Mouse (Mus musculus) midbrain, postnatal 0 days (tissue): ENCODE measurements around the gene Olfr1360. TPM values are rescaled to one million over a fixed set of nuclear protein-coding genes. Genes with fewer than 3 reads are reported as not detected.
A peak's percentile ranks its signal among the peaks of the same experiment; 100 is the strongest.

Source experiments
- ATAC-seq: fragments of 200-750 bp; cut with Nextera tagmentation; 2 replicates; pipeline ENCODE4 v1.8.0; 2017; ENCODE audit warnings: moderate number of reproducible peaks, mild to moderate bottlenecking, moderate TSS enrichment, moderate library complexity; ENCODE audit not compliant: low FRiP score
- DNase-seq: peaks from one replicate; pipeline ENCODE4 v3.0.0-alpha.2; 2015; ENCODE audit warnings: low spot score
- H3K27ac ChIP-seq: fragments of 300-500 bp; sonication (generic); 2 replicates; pipeline ENCODE4 v1.5.1; 2014; ENCODE audit warnings: low read depth, mild to moderate bottlenecking, low read length, mixed read lengths
- H3K27me3 ChIP-seq: fragments of 300-500 bp; sonication (generic); 2 replicates; pipeline ENCODE4 v1.6.1; 2014; ENCODE audit warnings: low read length, control low read depth, mixed read lengths; ENCODE audit not compliant: insufficient read depth
- H3K36me3 ChIP-seq: fragments of 300-500 bp; sonication (generic); 2 replicates; pipeline ENCODE4 v1.6.1; 2014; ENCODE audit warnings: low read length, control low read depth, mixed read lengths; ENCODE audit not compliant: insufficient read depth
- H3K4me1 ChIP-seq: fragments of 300-500 bp; sonication (generic); 2 replicates; pipeline ENCODE4 v1.6.1; 2014; ENCODE audit warnings: mild to moderate bottlenecking, control low read depth, antibody characterized with exemption, low read length, mixed read lengths; ENCODE audit not compliant: insufficient read depth
- H3K4me2 ChIP-seq: fragments of 300-500 bp; sonication (generic); 2 replicates; pipeline ENCODE4 v1.6.1; 2014; ENCODE audit warnings: low read depth, mild to moderate bottlenecking, low read length, mixed read lengths; ENCODE audit not compliant: poor library complexity, severe bottlenecking
- H3K4me3 ChIP-seq: fragments of 300-500 bp; sonication (generic); 2 replicates; pipeline ENCODE4 v1.5.1; 2014; ENCODE audit warnings: low read depth, mild to moderate bottlenecking, low read length, moderate library complexity
- H3K9ac ChIP-seq: fragments of 300-500 bp; sonication (generic); replicated peaks from 2 replicates; pipeline ENCODE4 v1.6.1; 2014; ENCODE audit warnings: mild to moderate bottlenecking, low read length, moderate library complexity, mixed read lengths; ENCODE audit not compliant: poor library complexity, severe bottlenecking
- H3K9me3 ChIP-seq: fragments of 300-500 bp; sonication (generic); 2 replicates; pipeline ENCODE4 v1.6.1; 2016; ENCODE audit warnings: low read length, control low read depth
- CTCF ChIP-seq: IDR thresholded peaks from 2 replicates; pipeline ENCODE4 v1.5.1; 2016; ENCODE audit warnings: antibody characterized with exemption, mild to moderate bottlenecking
- WGBS: fragments of 180-500 bp; shearing (Covaris S2); extraction: QIAGEN DNeasy Blood & Tissue Kit; methylation state at CpG from one replicate; pipeline ENCODE4 v1.1.7; 2014; 5-methylcytosine and 5-hydroxymethylcytosine counted together
- polyA plus RNA-seq: library from polyadenylated mRNA; unstranded; fragments of >200 nt; fragmentation: Nextera tagmentation; extraction: Ambion mirVana; gene quantifications from 2 replicates; pipeline ENCODE4 v1.2.1, GENCODE M21; 2015
- total RNA-seq: library from RNA; depleted of rRNA; stranded (reverse); fragments of >200 nt; gene quantifications from 2 replicates; pipeline ENCODE4 v1.2.3, GENCODE M21; 2014

The Olfr1360 gene
- total and polyA plus RNA-seq, 2 experiments from 2014 or later, result not detected

DNA sequence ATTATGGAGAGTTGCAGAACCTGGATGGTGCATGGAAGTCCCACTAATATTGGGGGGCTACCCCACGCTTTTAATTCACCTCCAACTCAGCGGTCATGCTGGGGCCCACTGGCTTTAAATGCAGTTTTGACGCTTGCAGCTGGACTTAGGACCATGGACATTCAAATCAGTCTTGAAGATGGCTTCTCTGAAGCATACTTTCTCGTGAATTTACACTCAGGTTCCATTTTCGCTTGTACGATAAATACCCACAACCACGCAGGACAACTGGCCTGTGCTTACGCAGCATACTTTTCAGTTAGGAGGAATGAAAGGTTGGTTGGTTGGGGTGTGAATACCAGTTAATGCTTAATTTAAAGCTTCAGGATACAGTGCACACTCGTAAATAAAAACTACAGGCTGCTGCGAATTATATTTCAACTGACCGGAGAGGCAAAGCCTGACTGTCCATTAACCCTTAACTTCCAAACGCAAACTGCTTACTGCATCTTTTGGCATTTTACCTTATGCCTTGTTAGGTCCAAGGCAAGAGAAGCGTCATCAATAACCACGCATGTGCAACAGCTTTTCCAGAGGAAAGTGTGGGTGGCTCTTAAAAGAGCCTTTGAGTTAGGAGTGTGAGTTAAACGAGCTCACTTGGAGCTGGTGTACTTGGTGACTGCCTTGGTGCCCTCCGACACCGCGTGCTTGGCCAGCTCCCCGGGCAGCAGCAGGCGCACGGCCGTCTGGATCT, 38.1 kb upstream of the Olfr1360 start:
- ATAC-seq (no peak), DNase-seq (no peak)
- no peaks in the 10 kb centered on the region for H3K27me3 ChIP-seq
- 0 out of 2 replicates have a peak overlapping the region, but pooled peaks have one; percentile 19 for H3K9ac ChIP-seq
- H3K27ac ChIP-seq, result 0 out of 2 replicates have a peak overlapping the region, but pooled peaks have one; percentile 51
- under 1% methylated on average over 22 of the region's 22 CpGs for WGBS
- no peaks in the 10 kb centered on the region for H3K36me3 ChIP-seq
- H3K4me3 ChIP-seq, result peak overlapping the region; percentile 38
- H3K4me2 ChIP-seq, result peak overlapping the region; percentile 73
- H3K4me1 ChIP-seq, result peaks cover 2% of the 10 kb centered on the region
- no peaks in the 10 kb centered on the region for H3K9me3 ChIP-seq
- no peak for TF ChIP-seq CTCF

DNA sequence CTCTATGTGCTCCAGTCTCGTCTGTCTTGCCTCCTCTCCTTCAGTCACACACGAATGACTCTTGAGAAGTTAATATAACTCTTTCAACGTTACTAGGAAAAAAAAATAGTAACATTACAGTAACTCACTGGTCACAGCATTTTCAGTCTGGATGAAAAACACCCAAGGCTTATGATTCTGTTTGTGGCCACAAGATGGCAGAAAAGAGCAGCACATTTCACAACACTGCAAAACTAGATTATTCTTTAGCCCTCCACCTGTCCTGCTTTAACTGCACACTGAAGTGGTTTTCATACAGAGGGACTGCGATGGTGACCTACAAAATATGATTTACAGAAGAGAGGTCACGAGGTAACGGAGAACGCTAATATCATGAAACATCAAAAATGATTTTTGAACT, 37.5 kb upstream of the Olfr1360 start:
- no peak for ATAC-seq
- WGBS, result under 1% methylated on average over 7 of the region's 7 CpGs

DNA sequence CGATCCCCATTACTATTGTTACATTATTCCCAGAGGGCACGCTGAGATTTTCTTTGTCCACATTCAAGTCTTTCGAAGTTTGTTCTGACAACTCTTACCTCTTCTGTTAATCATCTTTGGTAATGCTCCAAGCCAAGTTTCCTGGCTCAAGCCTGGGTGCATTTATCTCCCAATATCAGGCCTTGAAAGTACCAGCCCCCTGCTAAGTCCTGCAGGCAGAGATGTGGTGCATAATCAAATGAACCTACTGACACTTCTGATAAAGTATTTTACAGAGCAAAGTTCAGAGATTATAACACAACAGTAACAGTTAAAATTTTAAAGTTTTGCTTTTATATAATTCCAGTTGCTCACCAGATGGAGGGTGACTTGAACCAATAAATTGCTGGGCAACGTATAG, 34.5 kb upstream of the Olfr1360 start:
- WGBS, result 24% methylated on average over 4 of the region's 4 CpGs
- no peak for ATAC-seq
- no peak for DNase-seq

More for the DNA sequence above, 37.5 kb upstream of the Olfr1360 start:
- peak overlapping the region; percentile 73 for H3K4me2 ChIP-seq
- peaks cover 2% of the 10 kb centered on the region for H3K4me1 ChIP-seq
- no peak overlapping the region for H3K9ac ChIP-seq
- no peaks in the 10 kb centered on the region for H3K27me3 ChIP-seq
- TF ChIP-seq CTCF, result peak; percentile 95
- H3K27ac ChIP-seq, result no peak overlapping the region
- H3K4me3 ChIP-seq, result peak overlapping the region; percentile 38
- no peaks in the 10 kb centered on the region for H3K9me3 ChIP-seq
- peak; percentile 67 for DNase-seq
- H3K36me3 ChIP-seq, result no peaks in the 10 kb centered on the region

DNA sequence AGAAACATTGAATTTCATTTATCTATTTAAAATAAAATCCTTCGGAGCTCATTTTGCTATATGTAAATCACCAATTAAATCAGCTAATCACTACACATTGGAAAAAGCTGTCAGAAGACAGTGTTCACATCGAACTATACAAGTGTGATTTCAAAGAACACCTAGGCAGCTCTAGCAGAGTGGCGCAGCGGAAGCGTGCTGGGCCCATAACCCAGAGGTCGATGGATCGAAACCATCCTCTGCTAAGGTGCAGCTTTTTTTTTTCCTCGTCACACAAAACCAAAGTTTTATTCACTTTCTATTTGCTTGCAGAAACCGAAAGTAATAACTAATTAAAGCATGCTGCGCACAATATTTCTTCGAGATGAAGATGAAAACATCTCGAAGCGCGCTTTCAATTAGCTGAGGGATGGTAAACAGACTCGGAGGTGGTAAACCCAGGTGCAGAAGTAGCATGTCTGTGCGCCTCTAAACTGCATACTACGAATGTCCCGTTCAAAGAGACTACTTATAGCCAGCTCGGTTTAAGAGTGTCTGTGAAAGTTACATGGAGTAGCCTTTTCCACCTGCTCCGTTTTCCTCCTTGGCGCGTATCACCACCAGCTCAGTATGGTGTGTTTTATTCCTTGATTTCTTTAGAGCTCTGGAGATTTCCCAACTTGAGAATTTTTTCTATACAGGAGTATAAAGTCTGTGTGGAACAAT, 33.8 kb upstream of the Olfr1360 start:
- no peak overlapping the region for H3K27ac ChIP-seq
- ATAC-seq (peak; percentile 88), DNase-seq (peak; percentile 79)
- H3K9me3 ChIP-seq, result no peaks in the 10 kb centered on the region
- 2% methylated on average over 22 of the region's 22 CpGs for WGBS
- H3K4me1 ChIP-seq, result no peaks in the 10 kb centered on the region; the same call in 1 of the 2 replicates
- peak overlapping the region; percentile 2 for H3K9ac ChIP-seq
- H3K36me3 ChIP-seq, result no peaks in the 10 kb centered on the region
- H3K4me2 ChIP-seq, result peak overlapping the region; percentile 61
- no peak for TF ChIP-seq CTCF
- peak overlapping the region; percentile 72 for H3K4me3 ChIP-seq
- H3K27me3 ChIP-seq, result no peaks in the 10 kb centered on the region

More for the DNA sequence above, 34.5 kb upstream of the Olfr1360 start:
- H3K27ac ChIP-seq, result no peak overlapping the region
- no peak overlapping the region for H3K9ac ChIP-seq
- peak overlapping the region; percentile 72 for H3K4me3 ChIP-seq
- no peaks in the 10 kb centered on the region for H3K36me3 ChIP-seq
- peak overlapping the region; percentile 61 for H3K4me2 ChIP-seq
- TF ChIP-seq CTCF, result no peak
- no peaks in the 10 kb centered on the region for H3K27me3 ChIP-seq
- peaks cover under 1% of the 10 kb centered on the region; the same call in 1 of the 2 replicates for H3K4me1 ChIP-seq
- H3K9me3 ChIP-seq, result no peaks in the 10 kb centered on the region

DNA sequence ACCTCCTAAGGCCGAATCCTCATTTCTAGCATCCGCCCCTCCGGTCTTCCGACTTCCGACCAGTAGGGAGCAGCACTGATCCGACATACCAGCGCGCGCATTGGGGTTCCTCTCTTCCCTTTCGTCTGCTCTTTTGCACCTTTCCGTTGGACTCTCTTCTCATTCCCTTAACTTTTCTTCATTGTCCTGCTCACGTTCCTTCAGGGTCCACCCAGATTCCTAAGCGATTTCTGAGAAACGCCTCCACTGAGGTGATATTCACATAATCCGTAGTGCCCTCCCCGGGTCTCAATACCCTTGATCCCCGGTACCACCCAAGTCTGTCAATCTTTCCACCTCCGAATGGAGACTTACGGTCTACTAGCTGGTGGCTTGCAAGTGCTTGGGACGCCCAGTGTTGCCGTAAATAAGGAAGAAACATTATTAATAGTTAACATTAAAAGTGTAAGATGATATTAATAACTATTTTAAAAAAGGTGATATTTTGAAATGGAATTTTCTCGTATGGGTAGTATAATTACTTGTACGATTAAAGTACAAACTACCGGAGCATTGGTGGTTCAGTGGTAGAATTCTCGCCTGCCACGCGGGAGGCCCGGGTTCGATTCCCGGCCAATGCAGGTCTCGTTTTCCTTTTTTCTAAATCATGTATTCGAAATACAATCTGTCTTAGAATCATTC, 33.0 kb upstream of the Olfr1360 start:
- ATAC-seq, result peak; percentile 89
- WGBS, result under 1% methylated on average over 32 of the region's 32 CpGs

More for the DNA sequence above, 33.0 kb upstream of the Olfr1360 start:
- Histone ChIP-seq H3K9ac (peak overlapping the region; percentile 52), H3K27me3 (no peaks in the 10 kb centered on the region), H3K4me3 (peak overlapping the region; percentile 72), H3K4me1 (no peaks in the 10 kb centered on the region; the same call in 1 of the 2 replicates), H3K36me3 (no peaks in the 10 kb centered on the region), H3K27ac (peak overlapping the region; percentile 78), H3K9me3 (no peaks in the 10 kb centered on the region), H3K4me2 (peak overlapping the region; percentile 61)
- TF ChIP-seq CTCF, result peak; percentile 92
- DNase-seq, result peak; percentile 91
